Mouse (Mus musculus): ENCODE data around the gene Adgrg6.

DNA sequence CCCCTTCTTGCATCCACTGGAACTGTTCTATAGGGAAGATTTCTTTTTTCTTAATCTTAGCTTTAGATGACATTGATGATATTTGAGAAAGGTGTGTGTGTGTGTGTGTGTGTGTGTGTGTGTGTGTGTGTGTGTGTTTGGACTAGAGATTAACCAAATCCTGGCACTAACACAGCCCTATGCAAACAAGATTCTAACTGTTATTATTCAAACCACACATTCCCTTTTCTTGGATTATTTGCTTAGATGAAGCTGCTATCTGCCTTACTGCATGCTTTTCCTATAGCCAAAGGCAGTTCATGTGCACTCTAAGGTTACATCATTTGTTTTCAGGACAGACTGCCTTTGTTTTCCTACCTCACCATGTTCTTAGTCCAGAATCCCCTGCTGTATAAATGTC, 25.7 kb upstream of the Adgrg6 start:
- no peak for TF ChIP-seq CTCF (IDR thresholded peaks at IDR 0.05; ENCODE audit: extremely low read depth, insufficient read depth, low read length)
- TF ChIP-seq POLR2A (IDR thresholded peaks at IDR 0.05; ENCODE audit: extremely low read depth, insufficient read depth, low read length): no peak
